Mouse (Mus musculus) ES-E14 (cell line): ENCODE results near the gene Ribc2.

ENCODE experiments used
- CHD2 ChIP-seq: IDR thresholded peaks from 2 replicates; pipeline ENCODE4 v1.6.1; 2014; ENCODE audit warnings: mild to moderate bottlenecking, low read depth, low read length, inconsistent platforms
- ZC3H11A ChIP-seq: IDR thresholded peaks from 2 replicates; pipeline ENCODE4 v1.6.1; 2012; ENCODE audit warnings: low read depth, mild to moderate bottlenecking, inconsistent platforms, low read length, borderline replicate concordance
- ZNF384 ChIP-seq: IDR thresholded peaks from 2 replicates; pipeline ENCODE4 v1.6.1; 2012; ENCODE audit warnings: low read depth, low read length, inconsistent platforms

DNA sequence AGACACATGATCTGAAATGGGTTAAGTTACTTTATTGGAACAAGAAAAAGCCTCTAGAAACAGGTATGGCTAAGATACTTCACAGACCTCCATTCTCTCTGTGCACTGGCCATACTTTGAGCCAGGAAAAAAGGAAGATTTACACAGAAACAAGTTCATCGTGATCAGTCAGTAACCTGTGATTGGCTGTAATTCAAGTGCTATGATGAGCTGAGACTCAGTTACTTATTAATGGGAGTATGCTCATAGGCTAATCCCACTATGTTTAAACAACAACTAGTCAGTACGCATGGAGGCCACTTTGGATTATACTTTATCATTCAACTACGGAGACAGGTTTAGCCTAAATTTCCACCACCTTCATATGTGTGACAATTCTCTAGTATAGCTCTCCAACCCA is 22.2 kb downstream of the Ribc2 start:
- no peak for TF ChIP-seq ZC3H11A
- no peak for TF ChIP-seq ZNF384
- no peak for TF ChIP-seq CHD2
